Mouse (Mus musculus): ENCODE results near the gene Bod1.

Bod1 gene

DNA sequence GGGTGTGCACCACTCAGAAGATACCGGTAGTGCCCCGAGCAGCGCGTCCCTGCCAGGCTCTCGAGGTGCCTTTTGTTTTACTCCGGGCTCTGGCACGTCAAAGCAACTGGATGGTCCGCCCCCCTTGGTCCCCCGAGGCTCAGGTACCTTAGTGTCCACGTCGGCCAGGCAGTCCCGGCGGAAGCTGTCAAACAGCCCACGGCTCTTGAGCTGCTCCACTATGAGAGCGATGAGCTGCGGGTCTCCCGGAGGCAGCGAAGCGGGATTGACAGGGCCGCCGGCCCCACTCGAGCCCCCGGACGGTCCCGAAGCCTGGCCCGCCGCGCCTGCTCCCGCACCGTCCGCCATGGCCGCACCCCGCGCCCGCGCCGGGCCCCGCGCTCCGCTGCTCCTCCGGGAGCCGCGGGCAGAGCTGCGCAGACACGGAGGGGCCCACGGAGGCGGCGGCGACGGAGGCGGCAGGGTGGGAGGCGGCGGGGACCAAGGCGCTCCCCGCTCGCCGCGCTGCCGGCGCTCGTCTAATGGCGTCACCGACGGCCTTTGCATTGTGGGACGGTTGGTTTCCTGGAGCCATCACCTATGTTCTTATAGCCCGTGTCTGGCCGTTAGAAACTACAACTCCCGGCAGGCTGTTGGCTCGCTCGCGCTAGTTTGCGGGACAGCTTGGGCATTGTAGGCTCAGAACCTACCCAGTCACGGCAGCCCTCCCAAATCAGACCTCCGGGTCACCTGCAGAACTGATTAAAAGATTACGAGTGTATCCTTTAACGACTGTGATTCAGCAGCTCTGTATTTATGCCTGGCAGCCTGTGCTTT lies at the start of gene Bod1:
Bod1 (minus strand) TSS at position 532 of the 816 bp plus-strand sequence.
- peak; percentile 95 for DNase-seq (ENCODE audit: low read depth, low spot score)

DNA sequence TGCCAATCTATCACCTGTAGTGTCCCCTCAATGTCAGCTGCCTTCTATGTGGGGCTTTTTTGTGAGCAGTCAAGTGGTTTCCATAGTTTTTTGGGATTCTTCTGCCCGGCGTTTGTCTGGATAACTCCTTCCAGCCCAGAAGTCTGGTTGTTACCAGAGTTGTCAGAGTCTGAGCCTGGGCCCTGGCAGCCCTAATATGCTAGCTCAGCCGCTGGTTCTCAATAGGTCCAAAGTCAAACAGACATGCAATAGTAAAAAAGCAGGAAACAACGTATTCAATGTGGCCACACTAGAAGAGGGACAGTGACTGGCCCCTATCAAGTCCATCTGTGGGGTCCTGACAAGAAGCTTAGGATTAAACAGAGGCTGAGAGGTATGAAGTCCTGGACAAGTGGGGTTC lies 47.4 kb upstream of the Bod1 start:
- no peak for DNase-seq (ENCODE audit: low read depth, low spot score)

DNA sequence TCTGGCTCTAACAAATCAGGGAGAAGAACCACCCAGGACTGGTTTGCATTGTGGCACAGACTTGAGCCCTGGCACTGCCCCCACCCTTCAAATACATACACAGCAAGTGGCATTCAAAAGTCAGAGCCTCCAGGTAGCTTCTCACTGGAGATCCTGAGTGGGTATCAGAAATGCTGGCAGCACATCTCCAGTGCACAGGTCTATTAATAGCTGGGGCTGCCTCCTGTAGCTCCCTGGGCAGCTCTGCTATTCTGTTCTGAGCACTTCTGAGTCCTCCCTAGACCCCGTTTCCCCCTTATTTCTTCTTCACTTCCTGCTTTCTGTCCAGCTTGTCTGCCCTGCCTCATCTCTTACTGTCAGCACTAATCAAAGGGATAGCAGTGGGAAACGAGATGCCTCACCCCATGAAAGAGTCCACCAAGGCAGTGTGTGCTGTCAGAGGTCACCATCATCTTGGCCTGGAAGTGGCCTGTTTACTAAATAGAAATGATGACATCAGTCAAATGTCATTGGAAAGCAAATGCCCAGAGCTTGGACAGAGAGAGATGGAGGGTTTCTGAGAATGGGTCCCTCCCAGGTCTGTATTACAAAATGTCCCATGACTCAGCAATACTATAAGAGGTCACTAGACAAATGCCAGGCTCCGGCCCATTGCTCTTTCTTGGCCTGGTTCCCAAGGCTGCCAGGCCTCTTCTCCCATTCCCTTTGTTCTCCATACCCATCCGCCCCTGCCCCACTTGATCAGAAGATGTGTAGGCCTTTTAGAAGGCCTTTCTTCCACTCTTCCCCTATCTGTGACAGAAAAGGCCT lies 46.4 kb upstream of the Bod1 start:
- no peak for DNase-seq (ENCODE audit: low read depth, low spot score)

DNA sequence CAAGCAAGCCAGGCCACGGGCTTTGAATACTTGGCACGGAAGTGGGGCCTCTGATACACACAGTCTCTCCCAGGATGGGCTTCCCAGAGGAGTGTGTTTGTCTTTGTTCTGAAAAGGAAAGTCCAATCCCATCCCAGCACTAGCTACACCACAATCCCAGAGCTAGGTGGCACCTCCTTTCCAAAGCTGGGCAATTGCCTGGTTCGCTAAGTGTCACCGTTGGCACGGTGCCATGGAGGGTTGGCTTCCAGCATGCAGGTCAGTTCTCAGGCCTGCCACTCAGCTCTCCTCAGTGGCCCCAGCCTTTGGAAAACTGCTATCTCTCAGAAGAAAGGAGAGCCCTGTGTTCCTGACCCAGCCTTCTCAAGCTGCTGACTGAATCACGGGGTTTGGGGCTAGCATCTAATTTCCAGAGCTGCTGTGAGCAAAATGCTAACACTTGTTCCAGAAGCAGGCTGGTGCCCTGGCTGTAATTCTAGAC lies 42.0 kb upstream of the Bod1 start:
- DNase-seq (ENCODE audit: low read depth, low spot score): no peak

DNA sequence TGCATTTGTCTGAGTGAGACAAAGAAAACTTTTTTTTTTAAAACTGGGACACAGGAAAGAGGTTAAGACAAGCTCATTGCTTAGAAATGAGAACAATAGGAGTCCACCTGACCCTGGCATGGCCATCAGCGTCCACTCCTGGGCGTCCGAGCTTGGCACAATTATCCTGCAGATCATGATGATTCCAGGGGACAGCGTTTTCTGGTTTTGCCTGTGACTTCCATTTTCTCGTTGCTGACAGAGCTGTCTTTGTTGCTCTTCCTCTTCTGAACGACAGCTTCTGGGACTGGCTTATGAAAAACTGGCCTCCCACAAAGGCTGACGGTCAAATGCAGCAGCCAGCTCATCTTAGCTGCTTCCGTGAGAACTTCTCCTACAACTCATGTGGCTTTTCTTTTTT lies 41.4 kb upstream of the Bod1 start:
- no peak for DNase-seq (ENCODE audit: low read depth, low spot score)

DNA sequence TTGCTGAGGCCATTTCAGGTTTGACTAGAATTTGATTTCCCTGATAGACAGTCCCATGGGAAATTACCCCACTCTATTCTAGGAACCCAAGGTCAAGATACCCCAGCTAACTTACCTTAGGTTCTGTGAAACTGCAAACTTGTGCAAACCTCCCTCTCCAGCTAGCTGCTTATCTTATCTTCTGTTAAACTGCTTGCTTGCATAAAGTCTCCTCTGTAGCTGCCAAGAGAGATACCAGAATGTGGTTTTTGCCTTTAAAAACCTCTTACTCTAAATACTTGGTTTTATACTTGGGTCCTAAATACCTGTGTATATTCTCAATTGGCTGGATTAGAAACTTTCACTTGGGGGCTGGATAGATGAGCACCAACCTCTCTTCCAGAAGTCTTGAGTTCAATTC lies 36.1 kb upstream of the Bod1 start:
- no peak for DNase-seq (ENCODE audit: low read depth, low spot score)

DNA sequence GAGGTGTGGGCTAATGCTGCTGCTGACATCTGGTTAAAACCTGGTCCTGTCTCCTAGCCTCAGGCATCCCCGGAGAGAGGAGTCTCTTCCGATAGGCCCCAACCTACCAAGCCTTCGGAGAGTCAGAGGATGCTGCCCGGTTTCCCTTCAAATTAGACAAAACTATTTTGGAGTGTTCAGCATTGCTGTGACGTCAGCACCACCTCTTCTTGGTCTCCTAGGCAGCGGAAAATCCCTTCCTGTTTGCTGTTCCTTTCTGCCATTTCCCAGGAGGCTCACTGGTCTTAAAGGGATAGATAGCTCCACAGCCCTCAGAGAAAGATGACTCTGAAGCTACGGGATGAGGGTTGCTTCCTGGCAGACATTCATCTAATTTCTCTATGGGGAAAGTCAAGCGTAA lies 31.5 kb upstream of the Bod1 start:
- DNase-seq (ENCODE audit: low read depth, low spot score): no peak

DNA sequence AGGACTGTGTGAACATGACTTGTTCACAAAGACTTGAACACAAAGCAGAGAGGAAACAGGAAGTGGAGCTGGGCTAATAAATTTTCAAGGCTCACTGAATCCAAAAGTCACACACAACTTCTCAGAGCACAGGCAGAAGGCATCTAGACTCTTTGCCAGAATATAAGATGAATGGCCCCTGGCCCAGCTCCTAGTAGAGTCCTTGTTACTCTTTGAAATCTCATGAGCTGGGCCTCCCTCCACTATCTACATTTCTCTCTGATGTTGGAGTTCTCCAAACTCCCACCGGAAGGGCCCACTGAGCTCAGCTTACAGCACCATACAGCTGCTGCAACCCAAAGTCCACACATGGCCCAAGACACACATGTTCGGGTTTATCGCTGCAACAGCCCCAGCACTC lies 30.2 kb upstream of the Bod1 start:
- no peak for DNase-seq (ENCODE audit: low read depth, low spot score)

DNA sequence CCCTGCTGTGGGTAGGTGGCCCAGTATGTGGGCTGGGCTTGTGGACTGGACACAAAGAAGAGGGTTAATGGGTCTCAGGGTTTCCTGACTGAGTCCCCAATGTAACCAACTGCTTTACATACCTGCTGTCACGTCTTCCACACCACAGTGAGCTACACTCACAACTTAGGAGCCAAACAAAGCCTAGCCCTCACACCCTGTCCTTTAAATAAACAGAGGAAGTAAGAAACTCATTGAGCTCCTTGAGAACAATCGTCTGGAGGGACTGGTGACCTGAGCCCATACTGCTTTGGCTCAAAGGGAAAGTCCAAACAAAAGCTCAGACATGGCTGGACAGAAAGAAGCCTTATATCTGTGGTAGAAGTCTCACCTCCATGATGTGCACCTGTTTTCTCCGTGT lies 27.8 kb upstream of the Bod1 start:
- DNase-seq (ENCODE audit: low read depth, low spot score): no peak

DNA sequence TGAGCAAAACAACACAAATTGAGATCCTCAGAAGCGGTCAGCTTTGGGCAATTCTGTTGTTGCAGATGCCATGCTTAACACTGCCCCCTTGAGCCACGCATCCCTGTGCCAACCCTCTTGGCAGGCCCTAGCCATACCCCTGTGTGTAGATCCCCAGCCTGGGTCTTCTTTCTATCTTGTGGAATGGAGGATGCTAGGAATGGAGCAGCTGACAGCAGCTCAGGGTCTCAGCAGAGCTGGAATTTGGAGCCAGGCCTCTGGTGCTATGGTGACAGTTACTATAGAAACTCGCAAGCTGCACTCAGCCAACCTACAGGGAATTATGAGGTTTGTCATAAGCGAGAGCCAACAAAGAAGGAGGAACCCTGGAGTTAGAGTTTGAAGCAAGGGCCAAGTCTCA lies 23.1 kb upstream of the Bod1 start:
- no peak for DNase-seq (ENCODE audit: low read depth, low spot score)

DNA sequence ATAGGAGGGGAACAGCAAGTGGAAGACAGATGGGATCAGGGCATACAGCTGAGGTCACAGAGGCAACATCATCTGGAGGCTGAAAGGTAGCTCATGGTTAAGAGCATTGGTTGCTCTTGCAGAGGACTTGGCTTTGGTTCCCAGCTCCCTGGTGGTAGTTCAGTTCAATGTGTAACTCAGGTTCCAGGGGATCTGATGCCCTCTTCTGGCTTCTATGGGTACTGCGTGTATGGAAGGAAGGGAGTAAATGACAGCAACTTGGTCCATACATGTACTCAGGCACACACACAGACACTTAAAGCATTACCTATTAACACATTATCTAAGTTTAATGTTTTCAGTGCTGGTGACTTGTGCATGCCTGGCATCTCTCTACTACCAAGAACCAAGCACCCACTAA lies 22.4 kb upstream of the Bod1 start:
- no peak for DNase-seq (ENCODE audit: low read depth, low spot score)

DNA sequence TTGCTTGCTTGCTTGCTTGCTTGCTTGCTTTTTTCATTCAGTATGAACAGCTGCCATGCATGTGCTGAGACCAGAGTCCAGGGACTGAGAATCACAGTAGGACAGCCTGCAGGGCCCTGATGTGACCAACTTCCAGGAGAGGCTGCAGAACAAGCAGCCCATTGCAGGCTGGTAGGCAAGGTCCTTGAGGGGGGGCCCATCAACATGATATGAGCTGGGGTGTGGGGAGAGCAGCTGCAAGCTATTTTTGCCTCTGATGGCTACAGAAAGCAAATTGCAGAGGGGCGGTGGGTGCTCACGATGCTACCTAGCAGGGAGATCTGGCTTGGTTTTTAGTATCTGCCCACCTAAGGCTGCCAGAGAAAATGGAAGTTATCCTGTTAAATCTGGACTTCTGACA lies 21.6 kb upstream of the Bod1 start:
- no peak for DNase-seq (ENCODE audit: low read depth, low spot score)

DNA sequence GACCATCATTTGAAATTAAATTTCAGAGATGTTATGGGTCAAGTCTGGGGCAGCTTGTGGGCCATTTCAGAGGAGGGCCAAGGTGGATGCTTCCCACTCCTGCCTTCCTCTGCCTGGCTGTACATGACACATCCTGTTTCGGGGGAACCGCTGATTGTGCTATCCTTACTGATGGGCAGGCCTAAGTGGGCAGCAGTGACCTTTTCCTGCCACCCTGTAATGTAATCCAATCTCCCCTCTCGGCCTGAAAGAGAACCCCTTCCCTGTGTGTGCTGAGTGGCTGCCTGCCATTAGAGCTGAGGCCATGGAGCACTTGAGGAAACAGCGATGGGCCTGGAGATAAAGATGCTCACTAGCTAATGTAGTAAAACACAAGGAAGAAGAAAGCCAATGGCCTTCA lies 17.3 kb upstream of the Bod1 start:
- no peak for DNase-seq (ENCODE audit: low read depth, low spot score)

DNA sequence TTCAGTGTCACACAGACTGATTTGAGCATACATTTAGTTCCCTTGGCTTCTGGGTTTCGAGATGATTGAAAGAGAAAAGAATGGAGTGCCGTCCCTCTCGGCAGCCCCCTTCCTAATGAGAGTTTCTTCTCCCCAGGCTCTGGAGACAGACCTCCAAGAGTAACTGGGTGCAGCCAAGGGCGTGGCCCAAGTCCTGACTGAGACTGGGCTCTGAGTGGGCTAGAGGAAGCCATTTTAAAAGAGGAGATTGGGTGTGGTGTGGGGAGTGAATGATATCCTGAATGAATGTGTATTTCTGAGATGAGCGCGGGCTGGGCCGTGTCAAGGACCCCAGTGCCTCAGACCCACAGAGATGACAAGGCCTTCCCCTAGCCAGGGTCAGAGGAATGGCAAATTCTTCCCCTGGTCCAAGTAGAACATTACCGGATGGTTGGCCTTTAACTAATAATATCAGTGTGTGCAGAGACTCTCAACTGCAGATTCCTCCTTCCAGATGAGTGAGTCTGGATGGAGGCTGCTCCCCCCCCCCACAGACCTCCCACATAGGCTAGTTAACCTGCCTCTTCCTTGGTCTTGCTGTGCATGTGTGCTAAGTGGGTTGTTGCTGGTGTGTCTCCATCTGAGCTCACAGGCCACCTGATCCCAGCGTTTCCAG lies 13.4 kb upstream of the Bod1 start:
- no peak for DNase-seq (ENCODE audit: low read depth, low spot score)

DNA sequence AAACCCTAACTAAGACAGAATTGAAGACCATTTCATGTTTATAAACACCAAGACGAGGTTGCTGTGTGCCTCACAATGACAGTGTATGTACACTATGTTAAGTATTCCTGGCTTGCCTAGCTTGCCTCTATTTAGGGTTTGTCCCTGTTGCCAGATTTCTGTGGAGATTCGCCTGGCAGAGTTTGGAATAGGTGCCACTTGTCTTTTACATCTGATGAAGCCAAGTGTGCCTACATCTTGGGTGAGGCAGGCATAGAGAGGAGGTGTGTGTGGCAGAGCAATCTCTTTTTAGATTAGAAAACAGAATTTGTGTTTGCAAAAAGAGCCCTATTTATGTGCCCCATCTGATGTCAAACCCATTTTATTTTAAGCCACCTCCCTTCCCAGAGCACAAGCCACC lies 12.4 kb upstream of the Bod1 start:
- DNase-seq (ENCODE audit: low read depth, low spot score): no peak

DNA sequence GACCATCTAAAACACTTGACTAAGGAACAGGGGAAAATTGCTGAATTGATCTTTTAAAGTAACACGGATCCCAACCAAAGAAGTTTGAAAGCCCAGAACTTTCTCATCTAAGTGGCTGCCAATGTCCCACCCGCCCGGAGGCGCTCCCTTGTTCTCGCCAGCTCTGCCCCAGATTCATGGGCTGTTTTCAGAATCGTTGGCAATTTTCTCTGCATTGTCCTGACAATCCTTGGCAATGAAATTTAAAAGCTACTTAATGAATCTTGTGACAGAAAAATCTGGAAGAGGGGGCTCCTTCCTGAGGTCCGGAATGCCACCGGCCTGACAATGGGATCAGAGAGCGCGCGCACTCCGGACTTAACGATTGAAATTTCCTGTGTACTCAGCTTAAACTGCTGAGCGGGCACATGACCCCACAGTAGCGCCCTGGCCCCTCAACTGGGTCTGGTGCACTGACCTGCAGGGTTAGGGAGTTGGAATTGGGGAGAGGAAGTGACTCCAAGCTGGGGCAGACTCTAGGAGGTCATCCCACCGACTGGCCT lies 8.2 kb upstream of the Bod1 start:
- DNase-seq (ENCODE audit: low read depth, low spot score): no peak

DNA sequence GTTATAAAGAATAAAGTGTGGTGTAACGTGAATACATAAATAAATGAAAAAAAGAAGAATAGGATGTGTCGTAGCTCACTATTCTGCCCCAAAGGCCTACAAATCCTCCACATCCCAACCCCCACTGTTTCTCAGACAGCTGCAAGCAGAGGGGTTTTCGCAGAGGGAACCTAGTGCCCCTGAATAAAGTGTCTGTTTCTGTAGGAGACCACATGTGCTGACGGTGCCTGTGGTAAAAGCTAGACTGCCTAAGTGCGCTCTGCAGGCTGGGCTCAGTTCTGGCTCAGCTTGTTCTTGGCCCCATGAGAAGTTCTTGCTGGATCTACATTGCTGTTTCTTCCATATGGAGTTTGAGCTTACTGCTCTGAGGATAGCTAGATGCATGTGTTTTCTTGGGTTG lies 5.6 kb upstream of the Bod1 start:
- DNase-seq (ENCODE audit: low read depth, low spot score): no peak

DNA sequence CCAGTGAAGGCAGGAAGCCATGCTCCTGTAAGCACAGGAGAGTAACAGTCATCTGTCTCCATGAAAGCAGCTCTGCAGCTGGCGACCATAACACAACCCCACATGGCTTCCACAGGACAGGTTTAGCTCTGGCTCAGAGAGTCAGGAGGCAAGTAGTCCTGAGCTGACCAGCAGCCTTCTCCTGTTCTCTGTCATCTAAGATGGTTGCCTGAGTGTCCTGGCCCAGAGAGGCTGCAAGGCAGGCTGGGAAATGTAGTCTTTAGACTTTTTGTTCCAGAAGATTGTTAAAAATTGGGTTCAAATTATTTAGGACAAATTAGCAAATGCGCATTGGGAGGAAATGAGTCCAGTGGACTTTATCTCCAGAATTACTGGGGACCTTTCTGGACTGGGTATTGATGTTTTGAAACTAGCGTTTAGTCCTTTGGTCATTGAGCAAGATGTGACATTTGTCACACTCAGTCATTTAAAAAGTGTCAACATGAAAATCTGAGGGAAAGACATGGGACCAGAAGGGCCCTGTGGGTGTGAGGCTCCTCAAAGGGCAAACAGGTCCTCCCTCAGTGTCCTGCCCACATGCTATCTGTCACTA lies 5.1 kb upstream of the Bod1 start:
- DNase-seq (ENCODE audit: low read depth, low spot score): no peak

DNA sequence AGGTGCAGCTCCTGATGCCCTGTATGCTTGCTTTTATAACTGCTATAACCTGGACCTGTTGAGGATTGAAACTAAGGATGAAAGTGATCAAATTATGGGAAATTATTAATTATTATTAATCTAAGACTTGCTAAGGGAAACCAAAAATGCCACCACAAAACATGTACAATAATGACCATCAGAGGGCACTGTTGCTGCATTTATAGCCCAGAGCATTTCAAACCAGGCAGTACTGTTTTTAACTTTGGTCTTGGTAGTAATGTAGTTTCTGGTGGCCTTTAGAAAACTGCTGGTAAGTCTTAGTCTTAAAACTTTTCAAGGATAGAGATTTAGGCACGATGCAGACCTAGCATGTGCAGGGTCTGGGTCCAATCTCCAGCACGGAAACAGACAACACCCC lies 3.7 kb upstream of the Bod1 start:
- DNase-seq (ENCODE audit: low read depth, low spot score): peak; percentile 51

DNA sequence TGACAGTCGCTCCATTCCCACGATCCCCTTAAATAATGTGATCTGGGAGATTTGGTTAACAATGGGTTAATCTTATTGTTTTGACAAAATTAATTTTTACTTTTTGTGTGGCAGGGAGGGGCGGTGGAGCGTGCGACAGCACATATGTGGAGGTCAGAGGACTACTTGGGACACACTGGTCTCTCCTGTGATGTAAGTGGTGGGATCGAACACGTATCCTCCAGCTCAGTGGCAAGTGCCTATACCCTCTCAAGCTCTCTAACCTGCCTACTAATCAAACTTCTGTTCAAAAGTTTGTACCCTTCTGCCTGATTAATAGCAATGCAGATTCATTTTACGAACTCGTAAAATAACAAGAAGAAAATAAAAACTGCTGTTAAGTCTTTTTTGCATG lies 482 bp upstream of the Bod1 start:
- DNase-seq (ENCODE audit: low read depth, low spot score): no peak

DNA sequence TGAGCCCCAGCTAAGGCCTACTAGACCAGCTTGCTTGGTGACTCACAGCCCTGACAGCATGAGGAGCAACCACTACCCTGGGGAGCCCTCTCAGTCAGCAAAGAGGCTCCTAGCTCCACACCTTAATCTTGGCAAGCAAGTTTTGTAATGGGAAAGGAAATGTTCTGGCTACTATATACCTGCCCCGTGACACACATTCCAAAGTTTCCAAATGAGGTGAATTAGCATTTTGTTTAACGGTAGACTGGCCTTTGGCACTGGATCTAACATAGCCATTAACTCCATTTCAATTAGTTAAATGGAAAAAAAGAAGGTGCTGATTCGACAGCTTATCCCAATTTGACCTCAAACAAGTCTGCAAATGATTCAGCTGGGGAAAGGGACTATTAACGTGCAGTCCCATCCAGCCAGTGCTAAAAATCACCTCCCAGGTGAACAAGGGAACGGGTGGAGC lies 1.2 kb downstream of the Bod1 start:
- DNase-seq (ENCODE audit: low read depth, low spot score): no peak
